Mouse (Mus musculus) erythroblast, embryonic 14.5 days (primary cell): ENCODE measurements around the gene Pcp2. TPM values are rescaled to one million over a fixed set of nuclear protein-coding genes. Genes with fewer than 3 reads are reported as not detected.
A peak's percentile ranks its signal among the peaks of the same experiment; 100 is the strongest.

Experiments
- H3K27me3 ChIP-seq: 2 replicates; pipeline ENCODE4 v1.6.1; 2012; ENCODE audit warnings: inconsistent platforms; ENCODE audit not compliant: control insufficient read depth
- H3K36me3 ChIP-seq: 2 replicates; pipeline ENCODE4 v1.6.1; 2012; ENCODE audit warnings: mild to moderate bottlenecking, inconsistent platforms; ENCODE audit not compliant: control insufficient read depth
- H3K4me1 ChIP-seq: 2 replicates; pipeline ENCODE4 v1.6.1; 2012; ENCODE audit warnings: inconsistent platforms; ENCODE audit not compliant: control insufficient read depth
- H3K4me3 ChIP-seq: replicated peaks from 2 replicates; pipeline ENCODE3; 2012; ENCODE audit warnings: moderate library complexity, mild to moderate bottlenecking, inconsistent platforms
- H3K9me3 ChIP-seq: 2 replicates; pipeline ENCODE4 v1.6.1; 2012; ENCODE audit warnings: low read length, inconsistent platforms, mixed read lengths; ENCODE audit not compliant: control insufficient read depth
- GATA1 ChIP-seq: IDR thresholded peaks from 2 replicates; pipeline ENCODE4 v1.6.1; 2012; ENCODE audit warnings: low read length, inconsistent platforms, mixed read lengths
- TAL1 ChIP-seq: IDR thresholded peaks from 3 replicates; pipeline ENCODE4 v1.6.1; 2012; ENCODE audit warnings: low read length, inconsistent platforms, mixed read lengths
- polyA plus RNA-seq: library from polyadenylated mRNA; stranded (reverse); fragments of >175 nt; gene quantifications from 2 replicates; pipeline ENCODE4 v1.2.3, GENCODE M21; 2012

Gene Pcp2
- polyA plus RNA-seq, result not detected in 2 replicates

- Histone ChIP-seq H3K27me3 (peaks cover 18% of the 10 kb centered on the region), H3K4me3 (no peak within 1 kb of the TSS), H3K36me3 (peaks cover 10% of the 10 kb centered on the region), H3K9me3 (no peaks in the 10 kb centered on the region), H3K4me1 (peaks cover 15% of the 10 kb centered on the region)
- no peak for TF ChIP-seq GATA1
Observed at GRCm38 (mm10) chr8:3625445-3625844, at the start of gene Pcp2. Gene Pcp2 (minus strand): TSS chr8:3625545.

GRCm38 (mm10) chr8:3674671-3675070, 49.3 kb upstream of the Pcp2 start:
- Histone ChIP-seq H3K4me1 (peaks cover 33% of the 10 kb centered on the region), H3K4me3 (no peak overlapping the region), H3K27me3 (no peaks in the 10 kb centered on the region), H3K36me3 (peaks cover 13% of the 10 kb centered on the region), H3K9me3 (peaks cover 6% of the 10 kb centered on the region)
- TF ChIP-seq GATA1, result no peak

- H3K4me3 ChIP-seq, result peak within 1 kb of the TSS; percentile 59
- H3K27me3 ChIP-seq, result no peaks in the 10 kb centered on the region
- H3K36me3 ChIP-seq, result no peaks in the 10 kb centered on the region
- H3K4me1 ChIP-seq, result peaks cover 17% of the 10 kb centered on the region
- H3K9me3 ChIP-seq, result no peaks in the 10 kb centered on the region
- no peak for TF ChIP-seq GATA1
- TF ChIP-seq TAL1, result no peak
Observed at GRCm38 (mm10) chr8:3671980-3672491, 46.7 kb upstream of the Pcp2 start, which contains the start of gene Fcor. Gene Fcor (minus strand): TSS chr8:3672362.

- Histone ChIP-seq H3K27me3 (no peaks in the 10 kb centered on the region), H3K4me3 (no peak overlapping the region), H3K9me3 (no peaks in the 10 kb centered on the region), H3K36me3 (no peaks in the 10 kb centered on the region), H3K4me1 (peaks cover 7% of the 10 kb centered on the region)
- no peak for TF ChIP-seq TAL1
- TF ChIP-seq GATA1, result no peak
Observed at GRCm38 (mm10) chr8:3670388-3670787, 45.0 kb upstream of the Pcp2 start.

- no peak within 1 kb of the TSS for H3K4me3 ChIP-seq
Observed at GRCm38 (mm10) chr8:3665507-3665906, 40.2 kb upstream of the Pcp2 start, which contains the start of gene Mcemp1. Gene Mcemp1 (plus strand): TSS chr8:3665754.

GRCm38 (mm10) chr8:3664405-3664804, 39.1 kb upstream of the Pcp2 start:
- Histone ChIP-seq H3K9me3 (no peaks in the 10 kb centered on the region), H3K4me1 (no peaks in the 10 kb centered on the region), H3K27me3 (no peaks in the 10 kb centered on the region), H3K36me3 (no peaks in the 10 kb centered on the region), H3K4me3 (no peak overlapping the region)
- no peak for TF ChIP-seq GATA1

More at GRCm38 (mm10) chr8:3665507-3665906, 40.2 kb upstream of the Pcp2 start, which contains the start of gene Mcemp1:
- Histone ChIP-seq H3K27me3 (no peaks in the 10 kb centered on the region), H3K9me3 (no peaks in the 10 kb centered on the region), H3K36me3 (no peaks in the 10 kb centered on the region), H3K4me1 (no peaks in the 10 kb centered on the region)
- TF ChIP-seq TAL1 (no peak), GATA1 (no peak)

- no peak overlapping the region for H3K4me3 ChIP-seq
- no peaks in the 10 kb centered on the region for H3K9me3 ChIP-seq
- no peak for TF ChIP-seq GATA1
- TF ChIP-seq TAL1, result no peak
- H3K27me3 ChIP-seq, result peaks cover 11% of the 10 kb centered on the region
- no peaks in the 10 kb centered on the region for H3K4me1 ChIP-seq
- no peaks in the 10 kb centered on the region for H3K36me3 ChIP-seq
Observed at GRCm38 (mm10) chr8:3660889-3661288, 35.5 kb upstream of the Pcp2 start.

- TF ChIP-seq GATA1, result no peak
- no peak for TF ChIP-seq TAL1
- H3K9me3 ChIP-seq, result no peaks in the 10 kb centered on the region
- H3K4me3 ChIP-seq, result no peak overlapping the region
- H3K27me3 ChIP-seq, result peaks cover 15% of the 10 kb centered on the region
- no peaks in the 10 kb centered on the region for H3K36me3 ChIP-seq
- no peaks in the 10 kb centered on the region for H3K4me1 ChIP-seq
Observed at GRCm38 (mm10) chr8:3656725-3657381, 31.5 kb upstream of the Pcp2 start.

GRCm38 (mm10) chr8:3655526-3655925, 30.2 kb upstream of the Pcp2 start, which contains the start of gene Retn:
Gene Retn (plus strand): TSS chr8:3655770.
- Histone ChIP-seq H3K4me1 (no peaks in the 10 kb centered on the region), H3K4me3 (no peak within 1 kb of the TSS), H3K27me3 (peaks cover 15% of the 10 kb centered on the region), H3K36me3 (no peaks in the 10 kb centered on the region), H3K9me3 (no peaks in the 10 kb centered on the region)
- TF ChIP-seq TAL1 (no peak), GATA1 (no peak)
